Mouse (Mus musculus): ENCODE measurements at regions not wholly inside any gene's neighbourhood (a gene's known extent, or its start where the extent isn't known, plus 50 kb on each side); places are given as distances from the start of the nearest gene placed in this dataset.

DNA sequence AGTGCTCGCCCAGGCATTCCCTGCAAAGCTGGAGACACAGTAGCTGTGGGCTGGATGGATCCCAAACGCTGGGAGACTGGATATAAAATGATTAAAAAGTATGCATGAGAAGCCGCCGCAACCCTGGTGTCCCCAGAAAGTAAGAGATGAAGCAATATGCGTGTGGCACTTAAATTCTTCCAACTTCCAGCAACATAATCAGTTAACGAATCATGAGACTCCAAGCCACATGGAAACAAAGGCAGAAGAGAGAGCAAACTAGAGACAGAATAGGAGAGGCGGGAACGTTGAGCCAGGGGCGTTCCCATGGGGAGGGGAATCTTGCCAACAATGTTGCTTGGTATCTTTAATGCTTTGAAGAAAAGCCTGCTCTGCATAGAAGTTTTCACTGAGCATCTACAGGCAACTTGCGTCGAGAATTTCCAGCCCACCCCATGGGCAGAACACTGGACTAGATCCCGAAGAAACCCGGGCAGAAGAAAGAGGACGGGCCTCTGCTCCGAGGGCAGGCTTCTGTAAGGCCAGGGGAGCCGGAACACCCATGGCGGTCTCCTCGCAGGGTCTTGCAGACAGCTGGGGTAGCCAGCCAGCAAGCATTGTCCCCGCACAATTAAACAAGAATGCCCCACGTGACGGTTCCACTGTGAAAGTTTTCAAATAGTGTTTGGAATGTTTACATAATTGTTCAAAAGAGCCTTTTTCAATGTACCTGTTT lies 333.7 kb downstream of the 3100002H09Rik start:
- Histone ChIP-seq H3K27me3 (ENCODE audit: control insufficient read depth, insufficient read depth, insufficient read length) (peaks cover 11% of the 10 kb centered on the region), H3K36me3 (ENCODE audit: control insufficient read depth, insufficient read depth) (no peaks in the 10 kb centered on the region), H3K79me2 (ENCODE audit: control insufficient read depth, insufficient read depth) (no peaks in the 10 kb centered on the region), H3ac (ENCODE audit: control insufficient read depth, insufficient read length, low read depth) (no peak overlapping the region), H3K79me3 (ENCODE audit: low read depth) (no peaks in the 10 kb centered on the region), H3K4me3 (ENCODE audit: insufficient read depth, poor library complexity, severe bottlenecking) (no peak overlapping the region)
- TF ChIP-seq FOSL1 (IDR thresholded peaks at IDR 0.05; ENCODE audit: insufficient read depth, low read length, poor library complexity, severe bottlenecking) (no peak), MAX (IDR thresholded peaks at IDR 0.05) (no peak), MYOG (IDR thresholded peaks at IDR 0.05; ENCODE audit: control insufficient read depth, extremely low read depth, insufficient read length) (no peak), CEBPB (IDR thresholded peaks at IDR 0.05; ENCODE audit: low read depth) (no peak), CTCF (IDR thresholded peaks at IDR 0.05; ENCODE audit: control insufficient read depth, insufficient read depth, insufficient read length) (no peak), USF1 (IDR thresholded peaks at IDR 0.05; ENCODE audit: low read depth) (no peak), MYOD1 (IDR thresholded peaks at IDR 0.05; ENCODE audit: control insufficient read depth, insufficient read length, low read depth) (no peak)

DNA sequence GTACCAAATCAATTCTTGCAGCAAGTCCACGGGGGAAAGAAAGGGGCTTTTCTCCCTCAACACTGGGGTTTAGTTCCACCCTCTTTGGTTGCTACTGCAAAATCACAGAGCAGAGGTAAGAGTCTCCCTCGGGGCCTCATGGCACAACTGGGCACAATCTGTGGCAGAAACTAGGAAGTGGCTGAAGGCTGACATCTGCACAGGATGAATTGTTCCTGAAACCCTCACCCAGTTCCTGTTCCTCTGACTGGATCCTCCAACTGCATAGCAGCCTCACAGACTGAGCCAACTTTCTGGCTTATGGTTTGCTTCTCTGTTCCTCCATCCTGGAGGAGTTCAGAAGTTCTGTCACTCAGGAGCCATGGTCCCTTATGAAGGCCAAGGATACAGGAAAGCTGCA lies 338.6 kb downstream of the 3100002H09Rik start:
- TF ChIP-seq FOSL1 (IDR thresholded peaks at IDR 0.05; ENCODE audit: insufficient read depth, low read length, poor library complexity, severe bottlenecking) (no peak), MYOG (IDR thresholded peaks at IDR 0.05; ENCODE audit: control insufficient read depth, extremely low read depth, insufficient read length) (no peak), CTCF (IDR thresholded peaks at IDR 0.05; ENCODE audit: control insufficient read depth, insufficient read depth, insufficient read length) (no peak), USF1 (IDR thresholded peaks at IDR 0.05; ENCODE audit: low read depth) (no peak), CEBPB (IDR thresholded peaks at IDR 0.05; ENCODE audit: low read depth) (no peak), MYOD1 (IDR thresholded peaks at IDR 0.05; ENCODE audit: control insufficient read depth, insufficient read length, low read depth) (no peak), MAX (IDR thresholded peaks at IDR 0.05) (no peak)
- Histone ChIP-seq H3K79me3 (ENCODE audit: low read depth) (no peaks in the 10 kb centered on the region), H3K79me2 (ENCODE audit: control insufficient read depth, insufficient read depth) (no peaks in the 10 kb centered on the region), H3ac (ENCODE audit: control insufficient read depth, insufficient read length, low read depth) (no peak overlapping the region), H3K4me3 (ENCODE audit: insufficient read depth, poor library complexity, severe bottlenecking) (no peak overlapping the region), H3K27me3 (ENCODE audit: control insufficient read depth, insufficient read depth, insufficient read length) (peaks cover under 1% of the 10 kb centered on the region), H3K36me3 (ENCODE audit: control insufficient read depth, insufficient read depth) (no peaks in the 10 kb centered on the region)

DNA sequence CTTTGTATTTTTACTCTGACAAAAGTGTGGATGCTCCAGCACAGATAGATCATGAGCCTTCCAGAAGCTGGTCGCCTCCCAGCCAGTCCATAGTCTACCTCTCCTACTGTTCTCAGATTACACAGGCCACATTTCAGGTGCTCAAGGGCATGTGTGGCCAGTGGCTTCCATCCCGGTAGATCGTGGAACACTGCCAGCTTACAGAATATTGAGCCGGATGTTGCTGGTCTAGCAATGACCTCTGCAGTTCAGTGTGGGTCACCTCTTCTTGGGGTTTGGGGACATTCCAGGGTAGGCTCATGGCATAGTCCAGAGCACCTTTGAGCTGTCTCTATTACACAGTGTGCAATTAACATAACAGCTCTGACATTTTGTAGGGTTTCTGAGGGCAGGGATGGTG lies 342.2 kb downstream of the 3100002H09Rik start:
- TF ChIP-seq MYOG (IDR thresholded peaks at IDR 0.05; ENCODE audit: control insufficient read depth, extremely low read depth, insufficient read length) (no peak), CTCF (IDR thresholded peaks at IDR 0.05; ENCODE audit: control insufficient read depth, insufficient read depth, insufficient read length) (no peak), MYOD1 (IDR thresholded peaks at IDR 0.05; ENCODE audit: control insufficient read depth, insufficient read length, low read depth) (no peak), CEBPB (IDR thresholded peaks at IDR 0.05; ENCODE audit: low read depth) (no peak), MAX (IDR thresholded peaks at IDR 0.05) (no peak), USF1 (IDR thresholded peaks at IDR 0.05; ENCODE audit: low read depth) (no peak), FOSL1 (IDR thresholded peaks at IDR 0.05; ENCODE audit: insufficient read depth, low read length, poor library complexity, severe bottlenecking) (no peak)
- Histone ChIP-seq H3K27me3 (ENCODE audit: control insufficient read depth, insufficient read depth, insufficient read length) (no peaks in the 10 kb centered on the region), H3ac (ENCODE audit: control insufficient read depth, insufficient read length, low read depth) (no peak overlapping the region), H3K79me2 (ENCODE audit: control insufficient read depth, insufficient read depth) (no peaks in the 10 kb centered on the region), H3K79me3 (ENCODE audit: low read depth) (no peaks in the 10 kb centered on the region), H3K36me3 (ENCODE audit: control insufficient read depth, insufficient read depth) (no peaks in the 10 kb centered on the region), H3K4me3 (ENCODE audit: insufficient read depth, poor library complexity, severe bottlenecking) (no peak overlapping the region)

DNA sequence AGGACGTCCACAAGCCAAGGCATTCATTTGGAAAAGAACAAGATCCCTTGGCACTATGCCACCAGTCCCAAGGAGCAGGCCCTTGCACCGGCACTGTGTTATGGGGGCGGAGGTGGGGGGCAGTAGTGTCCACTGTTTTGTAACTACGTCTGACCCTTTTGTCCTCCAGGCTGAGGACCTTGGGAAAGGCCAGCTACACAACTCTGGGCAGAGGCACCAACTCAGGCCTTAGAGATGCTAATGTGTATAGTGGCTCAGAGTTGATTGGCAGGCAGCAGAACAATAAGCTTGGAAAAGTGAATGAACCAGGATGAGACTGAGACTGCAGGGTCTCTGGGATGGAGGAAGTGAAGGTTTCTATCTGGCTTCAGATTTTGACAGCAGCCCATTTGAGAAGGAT lies 344.0 kb downstream of the 3100002H09Rik start:
- no peak overlapping the region for H3ac ChIP-seq (ENCODE audit: control insufficient read depth, insufficient read length, low read depth)
- no peaks in the 10 kb centered on the region for H3K79me3 ChIP-seq (ENCODE audit: low read depth)
- no peaks in the 10 kb centered on the region for H3K36me3 ChIP-seq (ENCODE audit: control insufficient read depth, insufficient read depth)
- H3K79me2 ChIP-seq (ENCODE audit: control insufficient read depth, insufficient read depth), result no peaks in the 10 kb centered on the region
- no peak overlapping the region for H3K4me3 ChIP-seq (ENCODE audit: insufficient read depth, poor library complexity, severe bottlenecking)
- H3K27me3 ChIP-seq (ENCODE audit: control insufficient read depth, insufficient read depth, insufficient read length), result no peaks in the 10 kb centered on the region
- TF ChIP-seq FOSL1 (IDR thresholded peaks at IDR 0.05; ENCODE audit: insufficient read depth, low read length, poor library complexity, severe bottlenecking), result no peak
- no peak for TF ChIP-seq MAX (IDR thresholded peaks at IDR 0.05)
- TF ChIP-seq MYOG (IDR thresholded peaks at IDR 0.05; ENCODE audit: control insufficient read depth, extremely low read depth, insufficient read length), result no peak
- TF ChIP-seq USF1 (IDR thresholded peaks at IDR 0.05; ENCODE audit: low read depth), result no peak
- no peak for TF ChIP-seq CEBPB (IDR thresholded peaks at IDR 0.05; ENCODE audit: low read depth)
- no peak for TF ChIP-seq MYOD1 (IDR thresholded peaks at IDR 0.05; ENCODE audit: control insufficient read depth, insufficient read length, low read depth)
- TF ChIP-seq CTCF (IDR thresholded peaks at IDR 0.05; ENCODE audit: control insufficient read depth, insufficient read depth, insufficient read length), result no peak

DNA sequence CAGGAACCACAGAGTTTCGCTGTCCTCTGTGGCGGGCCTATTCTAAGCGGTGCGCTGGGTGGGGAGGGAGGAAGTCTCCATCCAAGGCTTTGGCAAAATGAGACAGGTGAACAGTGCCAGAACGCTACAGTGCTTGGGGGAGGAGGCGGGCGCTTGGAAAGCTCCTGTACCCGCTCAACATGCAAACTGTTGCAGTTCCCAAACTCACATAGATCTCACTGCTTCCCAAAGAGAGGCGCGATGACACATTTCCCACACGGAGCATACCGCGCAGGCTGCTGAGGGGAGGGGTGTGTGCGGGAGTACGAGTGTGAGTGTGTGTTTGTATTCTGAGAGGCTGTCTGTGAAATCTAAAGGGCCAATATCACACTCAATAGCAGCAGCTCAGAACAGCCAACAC lies 345.1 kb downstream of the 3100002H09Rik start:
- H3K36me3 ChIP-seq (ENCODE audit: control insufficient read depth, insufficient read depth), result no peaks in the 10 kb centered on the region
- H3K27me3 ChIP-seq (ENCODE audit: control insufficient read depth, insufficient read depth, insufficient read length), result no peaks in the 10 kb centered on the region
- H3K4me3 ChIP-seq (ENCODE audit: insufficient read depth, poor library complexity, severe bottlenecking), result no peak overlapping the region
- no peaks in the 10 kb centered on the region for H3K79me3 ChIP-seq (ENCODE audit: low read depth)
- TF ChIP-seq MYOG (IDR thresholded peaks at IDR 0.05; ENCODE audit: control insufficient read depth, extremely low read depth, insufficient read length), result no peak
- TF ChIP-seq MYOD1 (IDR thresholded peaks at IDR 0.05; ENCODE audit: control insufficient read depth, insufficient read length, low read depth), result no peak
- no peak for TF ChIP-seq MAX (IDR thresholded peaks at IDR 0.05)
- TF ChIP-seq CEBPB (IDR thresholded peaks at IDR 0.05; ENCODE audit: low read depth), result no peak
- H3ac ChIP-seq (ENCODE audit: control insufficient read depth, insufficient read length, low read depth), result no peak overlapping the region
- H3K79me2 ChIP-seq (ENCODE audit: control insufficient read depth, insufficient read depth), result no peaks in the 10 kb centered on the region

DNA sequence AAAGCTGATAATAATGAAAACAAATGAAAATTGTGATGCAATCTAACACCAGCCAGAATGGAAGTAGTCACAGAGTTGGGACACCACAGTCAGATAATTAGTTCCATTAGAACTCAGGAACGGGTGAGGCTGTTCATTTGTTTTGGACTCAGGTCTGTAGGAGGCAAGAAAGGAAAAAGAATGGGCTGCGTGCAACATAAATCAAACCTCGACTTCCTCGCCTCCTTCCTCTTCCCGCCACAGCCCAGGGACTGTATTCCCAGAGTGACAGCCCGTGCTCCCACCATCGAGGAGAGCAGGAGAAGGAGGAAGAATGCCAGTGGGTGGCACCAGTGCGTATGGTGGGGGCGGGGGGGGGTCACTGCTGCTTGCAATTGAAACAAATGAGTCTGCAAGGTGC lies 339.2 kb upstream of the 4930535I16Rik start:
- Histone ChIP-seq H3K36me3 (ENCODE audit: control insufficient read depth, insufficient read depth) (no peaks in the 10 kb centered on the region), H3K79me2 (ENCODE audit: control insufficient read depth, insufficient read depth) (no peaks in the 10 kb centered on the region), H3ac (ENCODE audit: control insufficient read depth, insufficient read length, low read depth) (no peak overlapping the region), H3K4me3 (ENCODE audit: insufficient read depth, poor library complexity, severe bottlenecking) (no peak overlapping the region), H3K27me3 (ENCODE audit: control insufficient read depth, insufficient read depth, insufficient read length) (no peaks in the 10 kb centered on the region), H3K79me3 (ENCODE audit: low read depth) (no peaks in the 10 kb centered on the region)
- TF ChIP-seq MYOD1 (IDR thresholded peaks at IDR 0.05; ENCODE audit: control insufficient read depth, insufficient read length, low read depth), result no peak
- TF ChIP-seq CEBPB (IDR thresholded peaks at IDR 0.05; ENCODE audit: low read depth), result no peak
- TF ChIP-seq FOSL1 (IDR thresholded peaks at IDR 0.05; ENCODE audit: insufficient read depth, low read length, poor library complexity, severe bottlenecking), result no peak
- no peak for TF ChIP-seq CTCF (IDR thresholded peaks at IDR 0.05; ENCODE audit: control insufficient read depth, insufficient read depth, insufficient read length)
- TF ChIP-seq USF1 (IDR thresholded peaks at IDR 0.05; ENCODE audit: low read depth), result no peak
- no peak for TF ChIP-seq MAX (IDR thresholded peaks at IDR 0.05)
- no peak for TF ChIP-seq MYOG (IDR thresholded peaks at IDR 0.05; ENCODE audit: control insufficient read depth, extremely low read depth, insufficient read length)

Measured in C2C12 (cell line).